In genomic region chr7:35026838-35027291, GRCm38 (mm10) we compare ENCODE assay signal across 9 mouse cellular contexts. TPM values are rescaled to one million over a fixed set of nuclear protein-coding genes. Genes with fewer than 3 reads are reported as not detected.
A peak's percentile ranks its signal among the peaks of the same experiment; 100 is the strongest.
DNase-seq lines count a peak whose midpoint lies in the region; ATAC-seq and TF ChIP-seq lines count a peak whose summit lies in the region.
"Had no signal": no experiment of that assay in that cellular context is flagged by ENCODE, and none has a peak within 500 bp of the region (broad histone marks: within the 10 kb centered on the region; RNA-seq: fewer than 3 reads in every experiment).

No protein-coding gene starts in this region.

- no peak overlapping the region for H3K4me2 ChIP-seq in neural tube, embryonic 14.5 days (ENCODE audit: low read depth, low read length)
- no peak overlapping the region for H3K4me2 ChIP-seq in neural tube, embryonic 15.5 days
- H3K4me2 ChIP-seq: limb, embryonic 15.5 days had no signal

- H3K4me3 ChIP-seq in cerebellum, adult 2 months (replicated peaks; ENCODE audit: insufficient read depth, low read depth, low read length) = no peak overlapping the region
- no peak overlapping the region for H3K4me3 ChIP-seq in neural tube, embryonic 14.5 days (ENCODE audit: low read depth, low read length)
- no peak overlapping the region for H3K4me3 ChIP-seq in neural tube, embryonic 15.5 days (replicated peaks)
- H3K4me3 ChIP-seq: limb, embryonic 15.5 days had no signal

- 0 out of 2 replicates have a peak, but pooled peaks have one; percentile 2 for ATAC-seq in neural tube, embryonic 14.5 days (ENCODE audit: low read depth)
- no peak for ATAC-seq in neural tube, embryonic 15.5 days (ENCODE audit: low FRiP score)

- no peak for TF ChIP-seq CTCF in cerebellum, adult 2 months (IDR thresholded peaks at IDR 0.05; ENCODE audit: borderline replicate concordance, insufficient read depth, low read depth, low read length)

- H3K4me1 ChIP-seq in cerebellum, adult 2 months (ENCODE audit: control insufficient read depth, insufficient read depth, low read length) = no peaks in the 10 kb centered on the region
- no peaks in the 10 kb centered on the region for H3K4me1 ChIP-seq in neural tube, embryonic 14.5 days (ENCODE audit: control insufficient read depth, insufficient read depth, low read length)
- H3K4me1 ChIP-seq in neural tube, embryonic 15.5 days = peaks cover 30% of the 10 kb centered on the region

- no peak for TF ChIP-seq POLR2A in cerebellum, adult 2 months (IDR thresholded peaks at IDR 0.05; ENCODE audit: borderline replicate concordance, insufficient read depth, low read length)

- no peaks in the 10 kb centered on the region for H3K36me3 ChIP-seq in neural tube, embryonic 14.5 days (ENCODE audit: control insufficient read depth, insufficient read depth, low read length)
- H3K36me3 ChIP-seq in neural tube, embryonic 15.5 days = peaks cover 5% of the 10 kb centered on the region; the same call in 1 of the 2 replicates

- intact Hi-C loops in heart, postnatal 14 days (cut with DNase I) = loop anchor here (1.0 kb wide), 2 partner anchors 91 to 142 kb away; no protein-coding TSS in a partner anchor
- intact Hi-C loops in left cerebral cortex, postnatal 4 days (cut with DNase I) = loop anchor here (5.0 kb wide), 1 partner anchor 145 kb away; no protein-coding TSS in a partner anchor

- no peak overlapping the region for H3K27ac ChIP-seq in cerebellum, adult 2 months (ENCODE audit: insufficient read depth, low read length)
- H3K27ac ChIP-seq in neural tube, embryonic 14.5 days (ENCODE audit: low read depth, low read length) = no peak overlapping the region
- H3K27ac ChIP-seq in neural tube, embryonic 15.5 days (replicated peaks) = no peak overlapping the region
- H3K27ac ChIP-seq: limb, embryonic 15.5 days had no signal

- DNase-seq in cerebellum, postnatal 10 days = peak; percentile 70
- DNase-seq in cerebellum, adult 2 months = no peak
- peak; percentile 64 to 72 for DNase-seq in heart, postnatal 14 days
- DNase-seq in left cerebral cortex, postnatal 4 days = peak; percentile 66
- peak; percentile 69 for DNase-seq in retina, postnatal 1 day
- no peak for DNase-seq in T-cell, adult 2 months (ENCODE audit: low spot score)

- H3K9me3 ChIP-seq in neural tube, embryonic 14.5 days (ENCODE audit: control insufficient read depth, low read length) = no peaks in the 10 kb centered on the region
- H3K9me3 ChIP-seq in neural tube, embryonic 15.5 days (replicated peaks) = no peaks in the 10 kb centered on the region
- H3K9me3 ChIP-seq: limb, embryonic 15.5 days had no signal

- no peaks in the 10 kb centered on the region for H3K27me3 ChIP-seq in cerebellum, adult 2 months (ENCODE audit: control insufficient read depth, insufficient read depth, low read length)
- no peaks in the 10 kb centered on the region for H3K27me3 ChIP-seq in neural tube, embryonic 14.5 days (ENCODE audit: control insufficient read depth, insufficient read depth, low read length)
- no peaks in the 10 kb centered on the region for H3K27me3 ChIP-seq in neural tube, embryonic 15.5 days (replicated peaks)
- H3K27me3 ChIP-seq: limb, embryonic 15.5 days had no signal

- no peak overlapping the region for H3K9ac ChIP-seq in neural tube, embryonic 14.5 days (replicated peaks; ENCODE audit: low read depth, low read length)
- no peak overlapping the region for H3K9ac ChIP-seq in neural tube, embryonic 15.5 days (replicated peaks)
- H3K9ac ChIP-seq: limb, embryonic 15.5 days had no signal

- WGBS in cerebellum, adult 2 months = 54% methylated on average over 3 of the region's 3 CpGs
- WGBS in neural tube, embryonic 14.5 days = 78% methylated on average over 3 of the region's 3 CpGs
- 81% methylated on average over 3 of the region's 3 CpGs for WGBS in neural tube, embryonic 15.5 days

RNA-seq across cellular contexts. Expression of gene Cebpg, which starts 29.5 kb away (rescaled TPM):
- 25.1 and 25.3 TPM in 2 replicates for polyA plus RNA-seq in cerebellum, adult 2 months (2012; rRNA removed)
- 27.2 and 32.4 TPM in 2 replicates for polyA plus RNA-seq in neural tube, embryonic 14.5 days (2014; fragmentation: Nextera tagmentation; extraction: Ambion mirVana)
- polyA plus RNA-seq in neural tube, embryonic 15.5 days (2015; fragmentation: Nextera tagmentation; extraction: Ambion mirVana) = 27.5 and 29.5 TPM in 2 replicates
- total RNA-seq in heart, postnatal 14 days (2021) = 10 to 100 TPM; 27.8 to 29.1 TPM
- total RNA-seq in left cerebral cortex, postnatal 4 days (2021) = 10 to 100 TPM; 26.4 to 27.4 TPM

Comparison
In these comparisons a context has a peak if more than half of its experiments do, and no peak if none do; other contexts are left out.
1. DNase-seq: peak in cerebellum, postnatal 10 days (2 of 2), heart, postnatal 14 days (2 of 2), left cerebral cortex, postnatal 4 days (single experiment) and retina, postnatal 1 day (single experiment); none in cerebellum, adult 2 months (0 of 2) and T-cell, adult 2 months (single experiment).